Mouse (Mus musculus): ENCODE measurements around the gene Sik2.

DNA sequence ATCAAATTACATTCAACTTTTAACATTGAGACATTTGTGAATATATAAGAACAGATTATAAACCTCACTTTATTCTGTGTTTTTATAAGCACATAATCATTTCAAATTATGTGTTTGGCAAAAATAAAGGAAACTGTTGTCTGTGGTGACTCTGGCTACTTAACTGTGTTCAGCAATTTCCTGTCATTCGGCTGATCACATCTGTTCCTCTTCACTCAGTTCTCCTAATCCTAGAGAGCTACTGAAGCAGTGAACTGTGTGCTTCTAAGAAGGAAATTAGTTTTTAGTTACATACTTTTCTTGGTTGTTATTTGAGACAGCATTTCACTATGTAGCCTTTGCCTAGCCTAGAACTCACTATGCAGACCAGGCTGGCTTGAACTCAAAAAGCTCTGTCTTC is 62.5 kb downstream of the Sik2 start:
- TF ChIP-seq CTCF (IDR thresholded peaks at IDR 0.05; ENCODE audit: extremely low read depth, insufficient read length, insufficient replicate concordance, low read depth, low read length) = no peak
- TF ChIP-seq POLR2A (IDR thresholded peaks at IDR 0.05; ENCODE audit: low read depth, low read length) = no peak

Measured in small intestine, adult 2 months (tissue).